Mouse (Mus musculus) myocyte (in vitro differentiated cells): Measurements from ENCODE around the gene Ube2e1.

Experiments
- CEBPB ChIP-seq: IDR thresholded peaks from 2 replicates; pipeline ENCODE4 v1.6.1; 2011; ENCODE audit warnings: mild to moderate bottlenecking, moderate library complexity; ENCODE audit not compliant: poor library complexity, insufficient read depth, severe bottlenecking
- E2F4 ChIP-seq: IDR thresholded peaks from one replicate; pipeline ENCODE4 v1.6.1; 2011; ENCODE audit warnings: mild to moderate bottlenecking, control low read depth, moderate library complexity; ENCODE audit not compliant: insufficient read depth
- MAX ChIP-seq: IDR thresholded peaks from one replicate; pipeline ENCODE4 v1.6.1; 2011; ENCODE audit warnings: low read depth, mild to moderate bottlenecking, control low read depth
- MYOD1 ChIP-seq, 3 experiments: IDR thresholded peaks; one replicate each; pipeline ENCODE4 v1.6.1; 2011; ENCODE audit warnings: control low read depth in 2 of 3, low read depth in 2 of 3, mild to moderate bottlenecking in 2 of 3, moderate library complexity in 1 of 3; ENCODE audit not compliant: insufficient read length in 2 of 3, control insufficient read depth in 1 of 3
- POLR2A ChIP-seq: IDR thresholded peaks from one replicate; pipeline ENCODE4 v1.6.1; 2011; ENCODE audit warnings: low read depth, mild to moderate bottlenecking, control low read depth, moderate library complexity; ENCODE audit not compliant: insufficient read length
- POLR2AphosphoS2 ChIP-seq: IDR thresholded peaks from one replicate; pipeline ENCODE4 v1.6.1; 2011; ENCODE audit warnings: low read depth, control low read depth; ENCODE audit not compliant: insufficient read length
- REST ChIP-seq: IDR thresholded peaks from one replicate; pipeline ENCODE4 v1.6.1; 2011; ENCODE audit warnings: mild to moderate bottlenecking, control low read depth, moderate library complexity; ENCODE audit not compliant: insufficient read depth, insufficient read length
- SRF ChIP-seq: IDR thresholded peaks from one replicate; pipeline ENCODE4 v1.6.1; 2011; ENCODE audit warnings: low read depth; ENCODE audit not compliant: control insufficient read depth, insufficient read length
- TCF12 ChIP-seq: IDR thresholded peaks from one replicate; pipeline ENCODE4 v1.6.1; 2011; ENCODE audit warnings: mild to moderate bottlenecking, control low read depth; ENCODE audit not compliant: poor library complexity, insufficient read depth, severe bottlenecking
- TCF3 ChIP-seq: IDR thresholded peaks from one replicate; pipeline ENCODE4 v1.6.1; 2011; ENCODE audit warnings: low read depth, control low read depth; ENCODE audit not compliant: insufficient read length
- USF1 ChIP-seq: IDR thresholded peaks from one replicate; pipeline ENCODE4 v1.6.1; 2011; ENCODE audit warnings: low read depth, mild to moderate bottlenecking, control low read depth, moderate library complexity

DNA sequence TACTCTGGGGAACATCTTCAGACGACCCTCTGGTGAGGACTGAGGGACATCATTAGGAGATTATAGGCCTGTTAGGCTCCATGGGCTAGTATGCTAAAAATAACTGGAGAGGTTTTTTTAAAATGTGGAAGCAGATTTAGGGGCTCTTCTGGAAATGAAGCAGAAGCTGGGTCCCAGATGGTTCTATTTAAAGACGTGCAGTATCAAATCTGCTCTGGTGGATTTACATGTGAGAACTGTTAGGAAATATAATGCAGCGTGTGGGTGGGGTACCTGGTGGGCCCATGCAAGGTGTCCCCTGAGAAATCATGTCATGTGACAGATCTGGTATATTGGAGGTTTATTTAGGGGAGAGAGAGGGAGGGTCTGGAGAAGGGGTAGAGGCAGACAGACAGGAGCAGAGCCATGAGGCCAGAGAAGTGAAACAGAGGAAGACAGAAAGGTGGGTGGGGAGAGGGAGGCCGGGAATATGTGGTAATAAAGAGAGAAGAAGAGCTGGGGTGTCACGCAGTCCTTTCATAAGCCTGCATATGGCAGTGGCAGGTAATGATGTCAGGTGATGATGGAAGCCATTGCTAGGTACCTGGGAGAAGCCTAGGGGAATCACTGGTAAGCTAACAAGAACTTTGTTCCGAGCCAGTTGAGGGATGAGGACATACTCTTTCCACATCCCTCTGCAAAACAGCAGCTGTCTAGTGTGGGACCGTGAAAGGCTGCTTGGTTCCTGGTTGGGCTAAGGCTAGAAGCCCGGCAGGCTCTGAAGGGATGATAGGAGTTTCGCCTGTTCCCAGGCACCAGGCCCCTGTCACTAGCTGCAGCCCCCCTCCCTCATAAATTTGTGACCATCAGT is 41.3 kb upstream of the Ube2e1 start:
- TF ChIP-seq SRF: no peak
- no peak for TF ChIP-seq POLR2A
- TF ChIP-seq TCF12: no peak
- no peak for TF ChIP-seq POLR2AphosphoS2
- TF ChIP-seq REST: no peak
- no peak for TF ChIP-seq MYOD1 (IDR thresholded peaks at IDR 0.05; ENCODE audit: control insufficient read depth in 1 of 3, insufficient read length in 2 of 3, low read depth in 2 of 3)
- no peak for TF ChIP-seq USF1
- TF ChIP-seq E2F4: no peak
- TF ChIP-seq MAX: no peak
- TF ChIP-seq CEBPB: no peak
- no peak for TF ChIP-seq TCF3
